25 mouse cellular contexts compared by ENCODE assay signal in genomic region chr10:70116454-70116853, GRCm38 (mm10). TPM values are rescaled to one million over a fixed set of nuclear protein-coding genes. Genes with fewer than 3 reads are reported as not detected.
DNase-seq lines count a peak whose midpoint lies in the region; ATAC-seq and TF ChIP-seq lines count a peak whose summit lies in the region.
"Had no signal": no experiment of that assay in that cellular context is flagged by ENCODE, and none has a peak within 500 bp of the region (broad histone marks: within the 10 kb centered on the region; RNA-seq: fewer than 3 reads in every experiment).

No protein-coding gene starts in this region.

- H3K27me3 ChIP-seq in kidney, postnatal 0 days (ENCODE audit: insufficient read depth, low read length): no peaks in the 10 kb centered on the region
- H3K27me3 ChIP-seq in kidney, adult 2 months (replicated peaks; ENCODE audit: control insufficient read depth, insufficient read depth, low read length): no peaks in the 10 kb centered on the region
- H3K27me3 ChIP-seq in splenic B cell, adult 2 months (ENCODE audit: control insufficient read depth, insufficient read depth, low read length, poor library complexity, severe bottlenecking): no peaks in the 10 kb centered on the region
- H3K27me3 ChIP-seq: forebrain, embryonic 13.5 days; hindbrain, embryonic 13.5 days had no signal

- H3K36me3 ChIP-seq in kidney, postnatal 0 days (ENCODE audit: insufficient read depth, low read length): no peaks in the 10 kb centered on the region
- H3K36me3 ChIP-seq in kidney, adult 2 months (ENCODE audit: control insufficient read depth, insufficient read depth, low read length): no peaks in the 10 kb centered on the region
- no peaks in the 10 kb centered on the region for H3K36me3 ChIP-seq in splenic B cell, adult 2 months (ENCODE audit: control insufficient read depth, insufficient read depth, low read length, poor library complexity, severe bottlenecking)

- H3K9me3 ChIP-seq in kidney, postnatal 0 days (replicated peaks; ENCODE audit: low read length): no peaks in the 10 kb centered on the region
- H3K9me3 ChIP-seq: hindbrain, embryonic 13.5 days had no signal

- 85% methylated on average over 7 of the region's 7 CpGs for WGBS in kidney, postnatal 0 days
- 84% methylated on average over 7 of the region's 7 CpGs for whole genome bisulfite sequencing in kidney, adult 2 months

- H3K4me1 ChIP-seq in kidney, postnatal 0 days (replicated peaks; ENCODE audit: insufficient read depth, low read length): peaks cover 18% of the 10 kb centered on the region
- peaks cover 9% of the 10 kb centered on the region; the same call in 1 of the 2 replicates for H3K4me1 ChIP-seq in kidney, adult 2 months (ENCODE audit: control insufficient read depth, insufficient read depth, low read length)

- TF ChIP-seq CTCF in kidney, postnatal 0 days (IDR thresholded peaks at IDR 0.05; ENCODE audit: low read depth): no peak
- no peak for TF ChIP-seq CTCF in kidney, adult 2 months (conservative IDR thresholded peaks at IDR 0.05; ENCODE audit: insufficient read depth, insufficient read length, low read depth, low read length)

- no peak overlapping the region for H3K9ac ChIP-seq in kidney, postnatal 0 days (ENCODE audit: low read depth, low read length)
- H3K9ac ChIP-seq: forebrain, embryonic 13.5 days; hindbrain, embryonic 13.5 days had no signal

- 0 out of 2 replicates have a peak, but pooled peaks have one; percentile 7 for ATAC-seq in kidney, postnatal 0 days (replicated peaks; ENCODE audit: low FRiP score, low read depth)
- ATAC-seq in activated CD4-positive, CD25-positive, alpha-beta regulatory T cell, adult 4 months: peak; percentile 78
- ATAC-seq: forebrain, embryonic 13.5 days; forebrain, embryonic 16.5 days; hindbrain, embryonic 16.5 days had no signal

- intact Hi-C loops in gastrocnemius, postnatal 14 days (cut with DNase I; ENCODE audit: low total_unique reads): no loop called here

- no peak for DNase-seq in kidney, postnatal 0 days (ENCODE audit: low spot score)
- no peak for DNase-seq in kidney, adult 2 months
- peak; percentile 55 for DNase-seq in CD4-positive, CD25-positive, alpha-beta regulatory T cell, adult 2 months (ENCODE audit: low read depth, low spot score)
- peak; percentile 14 for DNase-seq in splenic B cell, adult 2 months (ENCODE audit: low read depth, low spot score)
- DNase-seq in gastrocnemius, postnatal 14 days: no peak
- DNase-seq in lung, postnatal 36 days: no peak
- no peak for DNase-seq in right cerebral cortex, postnatal 14 days
- DNase-seq: adrenal gland, adult 8-10 months; adrenal gland, postnatal 25 days; B cell, adult 2 months; cerebellum, adult 11-12 months; cerebellum, adult 8-10 months; cerebellum, postnatal 10 days; cerebellum, postnatal 36 days; gastrocnemius, postnatal 10 days; heart, adult 11 months; heart, postnatal 36 days had no signal

- no peak overlapping the region for H3K4me3 ChIP-seq in kidney, postnatal 0 days (replicated peaks; ENCODE audit: low read depth, low read length)
- H3K4me3 ChIP-seq in kidney, adult 2 months (ENCODE audit: insufficient read depth, low read depth, low read length): no peak overlapping the region
- H3K4me3 ChIP-seq: forebrain, embryonic 10.5 days; forebrain, embryonic 13.5 days; hindbrain, embryonic 10.5 days; hindbrain, embryonic 13.5 days had no signal

- no peak overlapping the region for H3K27ac ChIP-seq in kidney, postnatal 0 days
- no peak overlapping the region for H3K27ac ChIP-seq in kidney, adult 2 months (ENCODE audit: insufficient read depth, low read depth, low read length)
- H3K27ac ChIP-seq: forebrain, embryonic 10.5 days; forebrain, embryonic 13.5 days; hindbrain, embryonic 10.5 days; hindbrain, embryonic 13.5 days had no signal

- no peak overlapping the region for H3K4me2 ChIP-seq in kidney, postnatal 0 days (ENCODE audit: low read length)
- H3K4me2 ChIP-seq: forebrain, embryonic 13.5 days; heart, embryonic 11.5 days; hindbrain, embryonic 13.5 days had no signal

- no peak for TF ChIP-seq POLR2A in kidney, adult 2 months (IDR thresholded peaks at IDR 0.05; ENCODE audit: low read depth, low read length)

RNA-seq across cellular contexts. Expression of gene Ccdc6, which starts 19.5 kb away (rescaled TPM):
- 16.6 and 18.5 TPM in 2 replicates for polyA plus RNA-seq in kidney, postnatal 0 days (2015; fragmentation: Nextera tagmentation; extraction: Ambion mirVana)
- 33.9 and 37.0 TPM in 2 replicates for polyA plus RNA-seq in kidney, adult 2 months (2012; rRNA removed)
- 10 to 100 TPM; 26.0 to 27.6 TPM for polyA plus RNA-seq in activated CD4-positive, CD25-positive, alpha-beta regulatory T cell, adult 4 months (2017; shearing (Covaris generic))
- total RNA-seq in gastrocnemius, postnatal 14 days (2021): 10 to 100 TPM; 69.5 to 75.2 TPM

Comparison
In these comparisons a context has a peak if more than half of its experiments do, and no peak if none do; other contexts are left out.
1. DNase-seq: peak in CD4-positive, CD25-positive, alpha-beta regulatory T cell, adult 2 months (single experiment) and splenic B cell, adult 2 months (single experiment); none in kidney, postnatal 0 days (single experiment), kidney, adult 2 months (single experiment), gastrocnemius, postnatal 14 days (single experiment), lung, postnatal 36 days (single experiment) and right cerebral cortex, postnatal 14 days (single experiment).